Mouse (Mus musculus) adipose tissue, adult 10 weeks (tissue): Measurements from ENCODE around the gene Krtap14. TPM values are rescaled to one million over a fixed set of nuclear protein-coding genes. Genes with fewer than 3 reads are reported as not detected.

Source experiments
- polyA plus RNA-seq: library from polyadenylated mRNA; stranded (reverse); fragments of 350-450 nt; fragmentation: Illumina TruSeq; extraction: RNeasy Lipid Tissue Mini Kit (QIAGEN cat#74804); gene quantifications from one replicate; pipeline ENCODE4 v1.2.3, GENCODE M21; 2014; ENCODE audit warnings: low read depth, low replicate concordance

Gene Krtap14
- not detected for polyA plus RNA-seq

DNA sequence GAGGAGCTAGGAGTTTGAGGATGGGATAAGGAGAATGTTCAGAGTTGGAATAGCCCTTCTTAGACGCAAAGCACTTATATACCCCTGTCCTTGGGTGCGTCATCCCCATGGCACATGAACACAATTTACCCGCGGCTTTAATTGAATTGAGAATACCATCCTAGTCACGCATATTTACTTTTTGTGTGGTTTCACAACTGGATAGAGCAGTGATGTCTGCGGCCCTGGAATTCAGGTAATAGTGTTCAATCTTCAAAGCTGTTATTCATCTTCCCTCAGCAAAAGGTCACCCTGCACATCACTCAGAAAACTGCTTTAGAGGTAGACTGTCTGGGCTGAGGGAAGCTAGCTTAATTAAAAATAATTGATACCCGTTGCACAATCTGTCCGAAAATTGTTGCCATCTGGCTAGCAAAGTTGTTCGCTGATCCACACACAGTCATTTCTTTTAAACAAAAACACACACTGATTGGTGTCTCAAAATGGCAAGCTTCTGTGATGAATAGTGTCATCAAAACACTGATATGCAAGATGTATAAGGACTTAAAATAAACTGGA lies at the start of gene Krtap14:
Gene Krtap14, minus strand, starts transcription at position 51 of the 558 bp plus-strand sequence.

DNA sequence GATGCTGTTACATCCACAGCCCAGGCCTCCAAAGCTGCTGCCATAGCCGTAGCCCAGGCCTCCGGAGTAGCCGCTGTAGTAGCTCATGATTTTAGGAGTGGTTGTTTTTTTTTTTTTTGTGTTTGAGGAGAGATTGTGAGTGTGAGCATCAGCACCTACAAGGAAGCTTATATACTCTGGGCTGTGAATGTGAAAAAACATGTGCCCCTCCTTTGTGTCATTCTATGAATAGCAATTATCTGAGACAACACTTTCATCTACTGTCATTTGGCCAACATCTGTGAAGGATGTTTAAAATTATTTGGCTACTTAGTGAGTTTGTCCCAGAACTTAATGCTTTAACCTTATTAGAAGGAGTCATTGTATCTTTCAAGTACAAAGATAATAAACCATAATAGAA lies 48.2 kb upstream of the Krtap14 start, which contains the start of gene Krtap19-2:
Gene Krtap19-2, minus strand, starts transcription at position 101 of the 400 bp plus-strand sequence.

DNA sequence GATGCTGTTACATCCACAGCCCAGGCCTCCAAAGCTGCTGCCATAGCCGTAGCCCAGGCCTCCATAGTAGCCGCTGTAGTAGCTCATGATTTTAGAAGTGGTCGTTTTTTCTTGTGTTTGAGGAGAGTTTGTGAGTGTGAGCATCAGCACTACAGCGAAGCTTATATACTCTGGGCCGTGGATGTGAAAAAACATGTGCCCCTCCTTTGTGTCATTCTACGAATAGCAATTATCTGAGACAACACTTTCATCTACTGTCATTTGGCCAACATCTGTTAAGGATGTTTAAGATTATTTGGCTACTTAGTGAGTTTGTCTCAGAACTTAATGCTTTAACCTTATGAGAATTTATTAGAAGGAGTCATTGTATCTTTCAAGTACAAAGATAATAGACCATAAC lies 43.4 kb upstream of the Krtap14 start, which contains the start of gene Krtap19-1:
Gene Krtap19-1, minus strand, starts transcription at position 101 of the 400 bp plus-strand sequence.

DNA sequence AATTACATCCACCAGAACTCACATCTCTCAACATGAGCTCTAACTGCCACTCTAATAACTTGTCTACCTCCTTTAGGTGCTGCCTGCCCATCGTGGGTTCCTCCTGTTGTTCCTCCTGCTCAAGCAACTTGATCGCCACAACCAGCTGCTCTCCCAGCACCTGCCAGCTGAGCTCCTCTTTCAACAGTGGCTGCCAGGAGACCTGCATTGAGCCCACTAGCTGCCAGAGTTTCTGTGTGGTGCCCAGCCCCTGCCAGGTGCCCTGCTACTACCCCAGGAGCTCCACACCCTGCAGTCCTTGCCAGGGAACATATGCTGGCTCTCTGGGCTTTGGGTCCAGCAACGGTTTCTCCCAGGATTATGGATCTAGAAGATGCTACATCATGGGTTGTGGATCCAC lies 5.9 kb downstream of the Krtap14 start, which contains the start of gene Krtap15:
Gene Krtap15, plus strand, starts transcription at position 150 of the 400 bp plus-strand sequence.

DNA sequence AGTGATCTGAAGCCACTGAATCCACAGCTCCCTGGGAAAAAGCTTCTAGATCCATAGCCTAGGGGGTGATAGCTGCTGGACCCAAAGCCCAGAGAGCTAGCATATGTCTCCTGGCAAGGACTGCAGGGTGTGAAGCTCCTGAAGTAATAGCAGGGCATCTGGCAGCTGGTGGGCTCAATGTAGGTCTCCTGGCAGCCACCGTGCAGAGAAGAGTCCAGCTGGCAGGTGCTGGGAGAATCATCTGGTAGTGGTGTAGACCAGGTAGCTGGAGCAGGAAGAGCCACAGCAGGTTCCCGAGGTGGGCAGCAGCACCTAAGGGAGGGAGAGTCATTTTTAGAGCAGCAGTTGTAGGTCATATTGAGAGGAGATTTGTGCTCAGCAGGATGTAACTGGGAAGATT lies 14.1 kb downstream of the Krtap14 start, which contains the start of gene Gm20741:
Gene Gm20741, minus strand, starts transcription at position 394 of the 400 bp plus-strand sequence.

DNA sequence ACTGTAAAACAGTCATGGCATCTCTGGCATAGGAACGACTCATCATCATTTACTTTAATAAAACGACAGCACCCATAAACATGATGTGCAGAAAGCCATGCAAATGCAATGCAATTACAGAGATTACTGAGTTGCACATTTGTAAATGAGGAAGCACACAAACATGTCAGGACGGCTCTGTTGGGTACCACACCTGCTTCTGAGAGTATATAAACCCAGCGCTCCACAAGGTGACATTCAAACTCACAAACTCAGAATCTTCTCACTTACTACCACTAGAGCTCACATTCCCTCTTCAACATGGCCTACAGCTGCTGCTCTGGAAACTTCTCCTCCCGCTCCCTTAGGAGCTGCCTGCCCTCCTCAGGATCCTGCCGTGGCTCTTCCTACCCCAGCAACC lies 48.3 kb downstream of the Krtap14 start, which contains the start of gene Gm5965:
Gene Gm5965, plus strand, starts transcription at position 301 of the 400 bp plus-strand sequence.

DNA sequence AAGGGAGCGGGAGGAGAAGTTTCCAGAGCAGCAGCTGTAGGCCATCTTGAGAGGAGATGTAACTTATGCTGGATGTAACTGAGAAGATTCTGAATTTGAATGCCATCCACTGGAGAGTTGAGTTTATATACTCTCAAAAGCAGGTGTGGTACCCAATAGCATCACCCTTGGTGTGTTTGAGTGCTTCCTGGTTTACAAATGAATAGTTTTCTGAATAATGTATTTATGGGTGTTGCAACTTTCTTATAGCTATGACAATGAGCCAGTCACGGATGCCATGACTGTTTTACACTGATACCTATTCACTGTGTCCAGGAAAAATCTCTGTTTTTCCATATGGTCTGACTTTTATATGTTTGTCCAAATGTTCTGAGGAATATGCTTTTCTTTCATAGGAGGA lies 51.8 kb downstream of the Krtap14 start, which contains the start of gene 2310057N15Rik:
Gene 2310057N15Rik, minus strand, starts transcription at position 101 of the 400 bp plus-strand sequence.

Other genes starting within 250 kb of the Krtap14 start
- not detected for gene Krtap24-1, start 213.9 kb downstream of the Krtap14 start, polyA plus RNA-seq
- not detected for gene 2310079G19Rik, start 198.5 kb downstream of the Krtap14 start, polyA plus RNA-seq
- gene Krtap26-1, start 178.3 kb downstream of the Krtap14 start, polyA plus RNA-seq, result not detected
- not detected for gene Krtap27-1, start 154.5 kb downstream of the Krtap14 start, polyA plus RNA-seq
- gene 2310061N02Rik, start 118.2 kb downstream of the Krtap14 start, polyA plus RNA-seq, result not detected
- gene Krtap13-1, start 97.3 kb downstream of the Krtap14 start, polyA plus RNA-seq, result not detected
- not detected for gene Krtap13, start 74.5 kb downstream of the Krtap14 start, polyA plus RNA-seq
- gene 2310034C09Rik, start 67.3 kb downstream of the Krtap14 start, polyA plus RNA-seq, result not detected
- not detected for gene 2310057N15Rik, start 51.9 kb downstream of the Krtap14 start, polyA plus RNA-seq
- gene Gm5965, start 48.2 kb downstream of the Krtap14 start, polyA plus RNA-seq, result not detected
- not detected for gene Gm20741, start 13.9 kb downstream of the Krtap14 start, polyA plus RNA-seq
- not detected for gene Krtap15, start 5.9 kb downstream of the Krtap14 start, polyA plus RNA-seq
- gene Krtap19-1, start 43.3 kb upstream of the Krtap14 start, polyA plus RNA-seq, result not detected
- gene Krtap19-2, start 48.1 kb upstream of the Krtap14 start, polyA plus RNA-seq, result not detected
- not detected for gene Krtap19-3, start 51.9 kb upstream of the Krtap14 start, polyA plus RNA-seq
- not detected for gene Krtap19-4, start 58.9 kb upstream of the Krtap14 start, polyA plus RNA-seq
- gene Krtap19-5, start 70.3 kb upstream of the Krtap14 start, polyA plus RNA-seq, result not detected
- not detected for gene Krtap19-9b, start 106.1 kb upstream of the Krtap14 start, polyA plus RNA-seq
- not detected for gene Krtap16-3, start 136.7 kb upstream of the Krtap14 start, polyA plus RNA-seq
- gene Krtap22-2, start 184.6 kb upstream of the Krtap14 start, polyA plus RNA-seq, result not detected
- gene Gm10229, start 189.1 kb upstream of the Krtap14 start, polyA plus RNA-seq, result not detected
- not detected for gene Krtap6-1, start 205.6 kb upstream of the Krtap14 start, polyA plus RNA-seq
- gene Gm10228, start 215.3 kb upstream of the Krtap14 start, polyA plus RNA-seq, result not detected
- gene Krtap6-5, start 221.7 kb upstream of the Krtap14 start, polyA plus RNA-seq, result not detected
- gene 1110025L11Rik, start 237.9 kb upstream of the Krtap14 start, polyA plus RNA-seq, result not detected